Mouse (Mus musculus) limb, embryonic 11.5 days (tissue): ENCODE measurements around the gene Ppp1r11. TPM values are rescaled to one million over a fixed set of nuclear protein-coding genes. Genes with fewer than 3 reads are reported as not detected.

Source experiments
- ATAC-seq: fragments of 200-750 bp; cut with Nextera tagmentation; 2 replicates; pipeline ENCODE4 v1.8.0; 2017; ENCODE audit warnings: low read depth; ENCODE audit not compliant: insufficient number of reproducible peaks, low FRiP score, low TSS enrichment
- DNase-seq: peaks from one replicate; pipeline ENCODE4 v3.0.0-alpha.2; 2015; ENCODE audit warnings: low spot score
- H3K27ac ChIP-seq: fragments of 300-500 bp; sonication (generic); replicated peaks from 2 replicates; pipeline ENCODE4 v1.5.1; 2014; ENCODE audit warnings: low read depth, mild to moderate bottlenecking, low read length
- H3K27me3 ChIP-seq: fragments of 300-500 bp; sonication (generic); 2 replicates; pipeline ENCODE4 v1.6.1; 2014; ENCODE audit warnings: mild to moderate bottlenecking, low read length, mixed read lengths; ENCODE audit not compliant: control insufficient read depth, insufficient read depth
- H3K36me3 ChIP-seq: fragments of 300-500 bp; sonication (generic); 2 replicates; pipeline ENCODE4 v1.6.1; 2014; ENCODE audit warnings: mild to moderate bottlenecking, low read length, moderate library complexity, mixed read lengths; ENCODE audit not compliant: control insufficient read depth, insufficient read depth
- H3K4me1 ChIP-seq: fragments of 300-500 bp; sonication (generic); 2 replicates; pipeline ENCODE4 v1.6.1; 2014; ENCODE audit warnings: low read length, mixed read lengths; ENCODE audit not compliant: control insufficient read depth, insufficient read depth
- H3K4me2 ChIP-seq: fragments of 300-500 bp; sonication (generic); 2 replicates; pipeline ENCODE4 v1.6.1; 2014; ENCODE audit warnings: low read depth, mild to moderate bottlenecking, moderate library complexity; ENCODE audit not compliant: severe bottlenecking
- H3K4me3 ChIP-seq: fragments of 300-500 bp; sonication (generic); 2 replicates; pipeline ENCODE4 v1.5.1; 2014; ENCODE audit warnings: low read depth, low read length
- H3K9ac ChIP-seq: fragments of 300-500 bp; sonication (generic); 2 replicates; pipeline ENCODE4 v1.6.1; 2014; ENCODE audit warnings: mild to moderate bottlenecking, low read length
- H3K9me3 ChIP-seq: fragments of 300-500 bp; sonication (generic); 2 replicates; pipeline ENCODE4 v1.6.1; 2016; ENCODE audit warnings: low read length; ENCODE audit not compliant: control insufficient read depth
- WGBS: fragments of 180-500 bp; shearing (Covaris S2); extraction: QIAGEN DNeasy Blood & Tissue Kit; methylation state at CpG from one replicate; pipeline ENCODE4 v1.1.7; 2014; 5-methylcytosine and 5-hydroxymethylcytosine counted together
- polyA plus RNA-seq: library from polyadenylated mRNA; unstranded; fragments of >200 nt; fragmentation: Nextera tagmentation; extraction: Ambion mirVana; gene quantifications from 2 replicates; pipeline ENCODE4 v1.2.1, GENCODE M21; 2014

The Ppp1r11 gene
- polyA plus RNA-seq, 1 experiment from 2014 or later, result 147 TPM

DNA sequence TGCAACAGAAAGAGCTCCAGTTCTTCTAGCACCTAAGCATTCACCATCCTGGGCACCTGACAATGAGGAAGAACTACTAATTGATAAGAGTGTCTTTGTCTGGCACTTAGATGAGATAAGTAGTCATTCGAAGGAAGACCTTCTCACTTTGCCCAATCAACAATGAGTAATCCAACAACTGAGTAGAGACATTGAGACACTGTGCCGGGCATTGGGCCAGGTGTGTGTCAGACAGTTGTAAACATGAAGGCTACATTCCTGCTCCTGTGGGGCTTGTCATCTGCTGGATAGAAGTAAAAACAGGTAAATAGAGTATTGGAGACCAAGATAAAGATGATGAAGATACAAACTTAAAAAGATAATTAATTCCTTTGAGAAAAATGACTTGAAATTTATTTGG lies 13.5 kb downstream of the Ppp1r11 start:
- no peak for DNase-seq
- H3K9me3 ChIP-seq, result no peaks in the 10 kb centered on the region
- no peak overlapping the region for H3K27ac ChIP-seq
- no peaks in the 10 kb centered on the region for H3K36me3 ChIP-seq
- WGBS, result 85% methylated on average over 2 of the region's 2 CpGs
- no peak overlapping the region for H3K9ac ChIP-seq
- peaks cover 17% of the 10 kb centered on the region for H3K27me3 ChIP-seq
- H3K4me2 ChIP-seq, result no peak overlapping the region
- ATAC-seq, result no peak
- peaks cover 2% of the 10 kb centered on the region; the same call in 1 of the 2 replicates for H3K4me1 ChIP-seq
- no peak overlapping the region for H3K4me3 ChIP-seq

GRCm38 (mm10) chr17:36931806-36932205 lies 19.7 kb downstream of the Ppp1r11 start:
- Histone ChIP-seq H3K4me3 (no peak overlapping the region), H3K27ac (no peak overlapping the region), H3K4me2 (no peak overlapping the region), H3K27me3 (no peaks in the 10 kb centered on the region), H3K4me1 (no peaks in the 10 kb centered on the region), H3K9me3 (no peaks in the 10 kb centered on the region), H3K36me3 (no peaks in the 10 kb centered on the region), H3K9ac (no peak overlapping the region)
- DNase-seq (no peak), ATAC-seq (no peak)
- 70% methylated on average over 2 of the region's 2 CpGs for WGBS

- WGBS, result 83% methylated on average over 4 of the region's 4 CpGs
- Histone ChIP-seq H3K27me3 (no peaks in the 10 kb centered on the region), H3K27ac (no peak overlapping the region), H3K36me3 (no peaks in the 10 kb centered on the region), H3K4me3 (no peak overlapping the region), H3K9me3 (no peaks in the 10 kb centered on the region), H3K9ac (no peak overlapping the region), H3K4me1 (no peaks in the 10 kb centered on the region), H3K4me2 (no peak overlapping the region)
- no peak for DNase-seq
- ATAC-seq, result no peak
These were observed 20.4 kb downstream of the Ppp1r11 start for GRCm38 (mm10) chr17:36931130-36931529.

DNA sequence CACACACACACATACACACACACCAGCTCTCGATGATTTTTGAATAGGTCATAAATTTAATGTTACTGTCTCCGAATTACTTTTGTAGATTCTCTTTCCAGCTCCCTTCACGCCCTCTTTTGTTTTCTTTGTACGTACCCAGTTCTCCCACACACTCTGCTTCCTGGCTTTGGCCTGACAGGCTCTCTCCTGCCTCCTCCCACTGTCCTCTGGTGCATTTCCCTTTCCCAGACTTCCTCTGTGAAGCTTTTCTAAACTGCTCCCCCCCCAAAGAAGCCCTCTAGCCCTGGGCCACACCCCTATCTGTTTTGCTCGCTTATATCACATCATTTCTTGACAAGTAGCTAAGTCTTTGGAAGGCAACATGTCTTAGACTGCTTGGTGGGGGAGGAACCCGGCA lies 21.3 kb downstream of the Ppp1r11 start:
- DNase-seq (no peak), ATAC-seq (no peak)
- Histone ChIP-seq H3K4me1 (no peaks in the 10 kb centered on the region), H3K4me3 (no peak overlapping the region), H3K36me3 (no peaks in the 10 kb centered on the region), H3K27ac (no peak overlapping the region), H3K9ac (no peak overlapping the region), H3K27me3 (no peaks in the 10 kb centered on the region), H3K9me3 (no peaks in the 10 kb centered on the region), H3K4me2 (no peak overlapping the region)
- 81% methylated on average over 6 of the region's 6 CpGs for WGBS

- Histone ChIP-seq H3K9ac (no peak overlapping the region), H3K9me3 (no peaks in the 10 kb centered on the region), H3K36me3 (no peaks in the 10 kb centered on the region), H3K4me1 (no peaks in the 10 kb centered on the region), H3K4me2 (no peak overlapping the region), H3K4me3 (no peak overlapping the region), H3K27me3 (no peaks in the 10 kb centered on the region), H3K27ac (no peak overlapping the region)
- DNase-seq (no peak), ATAC-seq (no peak)
- WGBS, result 76% methylated on average over 12 of the region's 12 CpGs
These were observed 22.2 kb downstream of the Ppp1r11 start for GRCm38 (mm10) chr17:36929236-36929932.

GRCm38 (mm10) chr17:36927496-36928120 lies 23.9 kb downstream of the Ppp1r11 start:
- ATAC-seq (no peak), DNase-seq (no peak)
- 50% methylated on average over 10 of the region's 10 CpGs for WGBS
- Histone ChIP-seq H3K4me2 (no peak overlapping the region), H3K27ac (no peak overlapping the region), H3K27me3 (no peaks in the 10 kb centered on the region), H3K9ac (no peak overlapping the region), H3K4me1 (no peaks in the 10 kb centered on the region), H3K9me3 (no peaks in the 10 kb centered on the region), H3K4me3 (no peak overlapping the region), H3K36me3 (no peaks in the 10 kb centered on the region)

- Histone ChIP-seq H3K4me1 (no peaks in the 10 kb centered on the region), H3K9me3 (no peaks in the 10 kb centered on the region), H3K9ac (no peak overlapping the region), H3K4me3 (no peak overlapping the region), H3K27ac (no peak overlapping the region), H3K4me2 (no peak overlapping the region), H3K36me3 (no peaks in the 10 kb centered on the region), H3K27me3 (no peaks in the 10 kb centered on the region)
- DNase-seq, result no peak
- WGBS, result 60% methylated on average over 4 of the region's 4 CpGs
- ATAC-seq, result no peak
These were observed 28.1 kb downstream of the Ppp1r11 start for GRCm38 (mm10) chr17:36923491-36923890.

DNA sequence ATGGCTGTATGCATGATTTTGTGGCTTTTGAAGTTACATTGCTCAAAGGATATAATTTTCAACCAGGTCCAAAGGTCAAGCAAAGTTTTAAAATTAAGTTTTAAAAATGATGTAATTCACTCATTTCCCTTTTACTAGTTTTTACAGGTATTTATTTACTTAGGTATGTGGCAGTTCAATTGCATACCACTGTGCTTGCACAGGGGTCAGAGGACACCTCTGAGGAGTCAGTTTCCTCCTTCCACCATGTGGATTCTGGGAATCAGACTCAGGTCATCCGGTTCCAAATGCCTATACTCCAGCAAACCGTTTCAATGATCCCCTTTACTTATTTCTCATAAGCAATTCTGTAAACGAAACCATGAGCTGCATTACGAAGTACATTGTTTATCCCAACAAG lies 28.8 kb downstream of the Ppp1r11 start:
- no peaks in the 10 kb centered on the region for H3K9me3 ChIP-seq
- no peaks in the 10 kb centered on the region for H3K36me3 ChIP-seq
- no peaks in the 10 kb centered on the region for H3K4me1 ChIP-seq
- no peak for DNase-seq
- H3K4me2 ChIP-seq, result no peak overlapping the region
- H3K27ac ChIP-seq, result no peak overlapping the region
- WGBS, result 88% methylated on average over 4 of the region's 4 CpGs
- no peak for ATAC-seq
- no peaks in the 10 kb centered on the region for H3K27me3 ChIP-seq
- H3K9ac ChIP-seq, result no peak overlapping the region
- no peak overlapping the region for H3K4me3 ChIP-seq
